Mouse (Mus musculus) layer of hippocampus, postnatal 14 days (tissue): ENCODE measurements around the gene Cryba4. TPM values are rescaled to one million over a fixed set of nuclear protein-coding genes. Genes with fewer than 3 reads are reported as not detected.
A peak's percentile ranks its signal among the peaks of the same experiment; 100 is the strongest.

ENCODE experiments used
- DNase-seq, 2 experiments: peaks; one replicate each; pipeline ENCODE4 v3.0.0; 2021 to 2022; ENCODE audit warnings: low spot score in 2 of 2, mixed read lengths in 1 of 2
- total RNA-seq, 2 experiments: library from RNA; stranded (reverse); gene quantifications; 2 replicates each; pipeline ENCODE4 v1.2.3; 2021

Gene Cryba4
- total RNA-seq, 2 experiments from 2014 or later, result 1.1 to 1.8 TPM

- no peak for DNase-seq
These were observed 34.8 kb upstream of the Cryba4 start for GRCm38 (mm10) chr5:112286984-112287641.

- no peak for DNase-seq
These were observed 34.3 kb upstream of the Cryba4 start for GRCm38 (mm10) chr5:112286608-112286983.

GRCm38 (mm10) chr5:112285548-112286085, 33.3 kb upstream of the Cryba4 start:
- DNase-seq, result no peak

- DNase-seq, result no peak
These were observed 31.9 kb upstream of the Cryba4 start for GRCm38 (mm10) chr5:112284203-112284582.

GRCm38 (mm10) chr5:112283543-112284202, 31.4 kb upstream of the Cryba4 start:
- DNase-seq, result no peak

GRCm38 (mm10) chr5:112282780-112283482, 30.6 kb upstream of the Cryba4 start:
- no peak for DNase-seq

- no peak for DNase-seq
These were observed 29.9 kb upstream of the Cryba4 start for GRCm38 (mm10) chr5:112282123-112282779.

- no peak for DNase-seq
These were observed 29.4 kb upstream of the Cryba4 start for GRCm38 (mm10) chr5:112281676-112282075.

- no peak for DNase-seq
These were observed 28.7 kb upstream of the Cryba4 start for GRCm38 (mm10) chr5:112280863-112281660.

- no peak for DNase-seq
These were observed 27.8 kb upstream of the Cryba4 start for GRCm38 (mm10) chr5:112280151-112280550.

- DNase-seq, result no peak
These were observed 27.1 kb upstream of the Cryba4 start for GRCm38 (mm10) chr5:112279181-112280021.

- DNase-seq, result no peak
These were observed 25.7 kb upstream of the Cryba4 start for GRCm38 (mm10) chr5:112277906-112278470.

- DNase-seq, result no peak
These were observed 24.6 kb upstream of the Cryba4 start for GRCm38 (mm10) chr5:112276907-112277348.

GRCm38 (mm10) chr5:112276267-112276873, 24.1 kb upstream of the Cryba4 start, which contains the start of gene Tpst2:
TSS of gene Tpst2 (plus strand) at chr5:112276691.
- DNase-seq, result peak; percentile 100

- DNase-seq, result no peak
These were observed 22.9 kb upstream of the Cryba4 start for GRCm38 (mm10) chr5:112275021-112275804.

GRCm38 (mm10) chr5:112273746-112274463, 21.6 kb upstream of the Cryba4 start:
- DNase-seq, result no peak

GRCm38 (mm10) chr5:112272934-112273333, 20.6 kb upstream of the Cryba4 start:
- no peak for DNase-seq
